Mouse (Mus musculus) liver, postnatal 0 days (tissue): ENCODE measurements at regions not wholly inside any gene's neighbourhood (a gene's known extent, or its start where the extent isn't known, plus 50 kb on each side); places are given as distances from the start of the nearest gene placed in this dataset.

ENCODE experiments used
- CTCF ChIP-seq: sonication (generic); IDR thresholded peaks from 2 replicates; pipeline ENCODE4 v1.5.1; 2016; ENCODE audit warnings: antibody characterized with exemption, low read depth
- EP300 ChIP-seq: IDR thresholded peaks from 2 replicates; pipeline ENCODE4 v1.6.1; 2016; ENCODE audit warnings: antibody characterized with exemption, low read depth, mild to moderate bottlenecking

DNA sequence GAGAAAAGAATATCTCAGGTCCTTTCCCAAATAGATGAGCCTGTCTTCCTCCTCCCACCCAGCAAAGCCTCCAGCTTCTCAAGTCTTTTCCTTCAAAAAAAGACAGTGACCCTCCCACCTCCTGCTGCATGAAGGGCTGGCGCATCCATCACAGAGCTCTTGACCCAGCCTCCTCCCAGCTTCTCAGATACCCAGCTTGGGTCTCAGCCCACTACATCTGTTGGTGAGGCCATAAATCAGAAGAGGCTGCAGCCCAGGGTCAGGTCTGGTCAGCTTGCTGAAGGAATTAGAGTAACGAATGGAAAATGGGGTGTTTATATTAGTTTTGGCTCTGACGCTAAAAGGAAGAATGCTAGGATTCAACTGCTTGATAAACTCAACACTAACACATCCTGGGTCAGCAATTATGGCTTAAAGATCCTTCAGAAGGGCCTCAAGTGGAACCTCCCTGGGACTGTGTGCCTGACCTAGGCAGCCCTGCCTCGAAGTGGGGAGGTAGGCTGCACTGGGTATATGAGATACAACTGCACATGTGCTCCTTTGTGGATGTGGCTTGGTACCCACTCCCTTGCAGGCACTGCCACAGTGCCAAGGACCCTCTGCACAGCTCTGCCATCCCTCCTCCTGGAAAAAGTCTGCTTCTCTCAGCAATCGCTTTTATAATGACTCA is 61.6 kb upstream of the Rbm19 start:
- TF ChIP-seq EP300 (no peak), CTCF (no peak)
